Mouse (Mus musculus) heart, embryonic 16.5 days (tissue): ENCODE results near the gene Pla2g6. TPM values are rescaled to one million over a fixed set of nuclear protein-coding genes. Genes with fewer than 3 reads are reported as not detected.

Experiments used
- ATAC-seq: fragments of 200-750 bp; cut with Nextera tagmentation; replicated peaks from 2 replicates; pipeline ENCODE4 v1.8.0; 2017; ENCODE audit warnings: moderate number of reproducible peaks; ENCODE audit not compliant: insufficient read depth, low FRiP score; ENCODE audit errors: extremely low read depth
- H3K27ac ChIP-seq: fragments of 300-500 bp; sonication (generic); 2 replicates; pipeline ENCODE4 v1.5.1; 2014; ENCODE audit warnings: mild to moderate bottlenecking, low read length, control low read depth, moderate library complexity
- H3K27me3 ChIP-seq: fragments of 300-500 bp; sonication (generic); 2 replicates; pipeline ENCODE4 v1.6.1; 2014; ENCODE audit warnings: low read length, mixed read lengths; ENCODE audit not compliant: control insufficient read depth, insufficient read depth
- H3K36me3 ChIP-seq: fragments of 300-500 bp; sonication (generic); 2 replicates; pipeline ENCODE4 v1.6.1; 2014; ENCODE audit not compliant: control insufficient read depth, insufficient read depth
- H3K4me1 ChIP-seq: fragments of 300-500 bp; sonication (generic); 2 replicates; pipeline ENCODE4 v1.6.1; 2014; ENCODE audit warnings: low read length, mixed read lengths; ENCODE audit not compliant: control insufficient read depth, insufficient read depth
- H3K4me2 ChIP-seq: fragments of 300-500 bp; sonication (generic); 2 replicates; pipeline ENCODE4 v1.6.1; 2014; ENCODE audit warnings: low read depth, mild to moderate bottlenecking, control low read depth, low read length
- H3K4me3 ChIP-seq: fragments of 300-500 bp; sonication (generic); 2 replicates; pipeline ENCODE4 v1.5.1; 2014; ENCODE audit warnings: mild to moderate bottlenecking, control low read depth, low read length
- H3K9ac ChIP-seq: fragments of 300-500 bp; sonication (generic); 2 replicates; pipeline ENCODE4 v1.6.1; 2014; ENCODE audit warnings: low read length, control low read depth
- H3K9me3 ChIP-seq: fragments of 300-500 bp; sonication (generic); replicated peaks from 2 replicates; pipeline ENCODE4 v1.6.1; 2016; ENCODE audit warnings: low read length; ENCODE audit not compliant: control insufficient read depth
- WGBS: fragments of 180-500 bp; shearing (Covaris S2); extraction: QIAGEN DNeasy Blood & Tissue Kit; methylation state at CpG from one replicate; pipeline ENCODE4 v1.1.7; 2014; 5-methylcytosine and 5-hydroxymethylcytosine counted together
- polyA plus RNA-seq: library from polyadenylated mRNA; unstranded; fragments of >200 nt; fragmentation: Nextera tagmentation; extraction: Ambion mirVana; gene quantifications from 2 replicates; pipeline ENCODE4 v1.2.1, GENCODE M21; 2015

The Pla2g6 gene
- polyA plus RNA-seq, 1 experiment from 2014 or later, result 13.7 TPM

DNA sequence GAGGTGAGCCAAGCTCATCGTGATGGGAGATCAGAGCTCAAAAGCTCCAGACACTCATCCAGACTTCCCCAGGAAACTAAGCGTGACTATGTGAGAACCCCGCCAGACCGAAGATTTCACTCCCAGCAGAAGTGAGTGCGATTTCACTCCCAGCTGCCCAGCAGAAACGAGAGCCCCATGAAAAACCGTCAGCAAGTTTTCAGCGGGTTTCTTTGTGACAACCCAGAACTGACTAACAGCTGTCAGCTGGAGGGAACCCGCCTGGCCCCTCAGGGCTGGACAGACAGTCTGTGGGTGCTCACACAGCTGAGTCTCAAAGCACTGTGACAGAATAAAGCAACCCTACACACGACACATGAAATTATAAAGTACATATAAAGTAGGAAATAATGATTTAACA lies 50.5 kb downstream of the Pla2g6 start:
- Histone ChIP-seq H3K4me1 (peaks cover 5% of the 10 kb centered on the region), H3K27ac (no peak overlapping the region), H3K9me3 (no peaks in the 10 kb centered on the region), H3K4me2 (no peak overlapping the region), H3K36me3 (no peaks in the 10 kb centered on the region), H3K27me3 (no peaks in the 10 kb centered on the region), H3K4me3 (no peak overlapping the region), H3K9ac (no peak overlapping the region)
- 54% methylated on average over 10 of the region's 10 CpGs for WGBS
- ATAC-seq, result no peak

DNA sequence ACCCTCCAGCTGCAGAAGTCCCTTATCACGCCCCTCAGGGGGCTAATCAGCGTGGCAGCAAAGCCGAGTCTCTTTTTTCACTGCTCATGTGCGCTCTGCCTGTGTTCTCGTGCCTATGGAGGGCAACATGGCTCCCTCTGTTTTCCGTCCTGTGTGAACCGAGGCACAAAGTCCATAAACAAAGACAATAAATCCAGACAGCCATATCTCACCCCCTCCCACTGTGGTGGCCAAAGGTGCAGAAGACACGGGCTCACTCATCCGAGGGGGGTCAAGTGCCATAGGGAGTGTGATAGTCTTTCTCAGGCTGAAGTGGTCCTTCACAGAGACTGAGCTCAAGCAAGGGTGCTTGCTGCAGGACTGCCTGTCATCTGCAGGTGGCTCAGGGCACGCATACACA lies 55.2 kb downstream of the Pla2g6 start:
- Histone ChIP-seq H3K9me3 (no peaks in the 10 kb centered on the region), H3K4me3 (no peak overlapping the region), H3K36me3 (no peaks in the 10 kb centered on the region), H3K27ac (no peak overlapping the region), H3K27me3 (peaks cover 4% of the 10 kb centered on the region; the same call in 1 of the 2 replicates), H3K4me1 (peaks cover 10% of the 10 kb centered on the region), H3K4me2 (no peak overlapping the region), H3K9ac (no peak overlapping the region)
- WGBS, result 53% methylated on average over 10 of the region's 10 CpGs
- no peak for ATAC-seq

DNA sequence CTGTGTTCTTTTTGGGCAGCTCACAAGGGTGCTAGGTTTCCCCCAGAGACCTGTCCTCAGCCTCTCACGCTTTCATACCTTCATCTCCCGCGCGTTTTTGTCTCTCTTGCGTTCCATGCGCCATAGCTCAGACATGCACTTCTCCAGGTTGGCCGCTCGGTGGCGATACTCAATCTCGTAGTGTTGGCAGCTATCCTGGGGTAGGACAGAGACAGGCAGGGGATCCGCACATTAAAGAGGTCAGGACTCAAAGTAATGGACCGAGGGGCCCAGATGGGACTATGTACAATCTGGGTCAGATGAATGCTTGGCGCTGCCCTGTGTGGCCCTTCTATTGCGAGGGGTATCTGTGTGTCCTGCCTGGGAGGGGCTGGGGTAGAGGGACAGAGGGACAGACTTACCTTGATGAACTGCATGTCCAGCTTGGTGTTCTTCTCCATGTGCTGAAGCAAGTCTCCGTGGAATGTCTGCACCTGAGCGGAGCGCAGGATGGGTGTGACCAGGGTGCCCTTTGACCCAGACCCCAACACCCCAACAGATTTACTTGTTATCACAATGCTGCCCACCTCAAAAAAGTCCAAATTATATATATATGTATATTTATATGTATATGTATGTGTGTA lies 57.0 kb downstream of the Pla2g6 start:
- Histone ChIP-seq H3K27ac (no peak overlapping the region), H3K4me2 (peak overlapping the region; percentile 85), H3K27me3 (peaks cover 4% of the 10 kb centered on the region; the same call in 1 of the 2 replicates), H3K9me3 (no peaks in the 10 kb centered on the region), H3K36me3 (no peaks in the 10 kb centered on the region), H3K4me1 (peaks cover 10% of the 10 kb centered on the region), H3K4me3 (peak overlapping the region; percentile 51), H3K9ac (peak overlapping the region; percentile 70)
- ATAC-seq, result no peak
- 19% methylated on average over 17 of the region's 17 CpGs for WGBS

DNA sequence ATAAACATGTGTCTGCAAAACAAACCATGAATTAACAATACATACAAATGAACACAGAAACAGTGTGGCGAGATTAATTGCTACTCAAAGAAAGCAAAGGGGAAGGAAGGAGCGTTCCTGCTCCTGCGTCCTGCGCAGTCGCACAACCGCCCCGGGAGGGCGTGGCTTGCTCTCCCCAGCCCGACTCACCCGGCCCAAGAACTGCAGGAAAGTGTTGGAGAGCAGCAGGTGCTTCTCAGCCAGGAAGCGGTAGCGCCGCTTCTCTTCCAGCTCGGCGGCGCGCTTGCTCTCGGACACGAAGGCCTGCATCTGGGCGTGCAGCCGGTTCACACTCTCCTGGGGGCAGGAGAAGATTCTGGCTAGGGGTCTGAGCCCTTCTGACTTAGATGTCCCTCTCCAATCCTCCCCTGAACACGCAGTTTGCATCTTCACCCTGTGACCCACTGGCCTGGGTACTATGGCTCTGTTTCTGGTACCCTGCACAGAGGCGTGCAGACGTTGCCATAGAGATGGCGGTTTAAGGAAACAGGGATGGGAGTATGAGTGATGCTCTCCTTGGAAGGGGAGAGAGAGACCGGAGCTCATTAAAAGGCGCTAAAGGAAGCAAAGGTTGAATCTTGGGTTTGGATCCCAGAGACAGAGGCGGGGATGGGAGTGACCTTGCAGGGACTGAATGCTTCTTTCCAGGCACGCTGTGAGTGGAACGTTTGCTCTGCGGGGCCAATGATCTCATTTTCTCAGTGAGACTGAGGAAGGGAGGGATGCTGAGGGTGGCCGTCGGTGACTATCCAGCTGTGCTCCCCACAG lies 57.7 kb downstream of the Pla2g6 start:
- Histone ChIP-seq H3K4me1 (peaks cover 10% of the 10 kb centered on the region), H3K4me3 (peak overlapping the region; percentile 51), H3K27ac (peak overlapping the region; percentile 59; the same call in 1 of the 2 replicates), H3K36me3 (no peaks in the 10 kb centered on the region), H3K4me2 (peak overlapping the region; percentile 85), H3K9ac (peak overlapping the region; percentile 70), H3K27me3 (peaks cover 4% of the 10 kb centered on the region; the same call in 1 of the 2 replicates), H3K9me3 (no peaks in the 10 kb centered on the region)
- WGBS, result 2% methylated on average over 33 of the region's 33 CpGs
- peak; percentile 77 for ATAC-seq

DNA sequence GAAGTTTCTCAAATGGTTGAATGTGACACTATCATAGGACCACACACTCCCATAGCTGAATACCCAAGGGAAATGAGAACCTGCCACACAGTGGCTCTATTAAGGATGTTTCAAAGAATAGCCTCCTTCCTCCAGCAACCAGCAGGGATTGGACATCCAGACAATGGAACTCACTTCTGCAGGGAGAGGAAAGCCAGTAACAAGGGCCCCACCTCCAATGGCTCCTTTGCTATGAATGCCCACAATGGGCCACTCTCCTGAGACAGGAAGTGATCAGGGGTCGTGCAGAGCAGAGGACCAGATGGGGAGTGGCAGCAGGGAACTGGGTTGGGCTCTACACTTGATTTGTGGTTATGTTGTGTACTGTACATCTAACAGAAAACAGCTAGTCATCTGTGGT lies 59.7 kb downstream of the Pla2g6 start:
- no peak overlapping the region for H3K9ac ChIP-seq
- WGBS, result 25% methylated on average over 1 of the region's 1 CpGs
- H3K27me3 ChIP-seq, result peaks cover 4% of the 10 kb centered on the region
- no peak for ATAC-seq
- no peaks in the 10 kb centered on the region for H3K9me3 ChIP-seq
- peaks cover 10% of the 10 kb centered on the region for H3K4me1 ChIP-seq
- no peak overlapping the region for H3K4me3 ChIP-seq
- H3K27ac ChIP-seq, result no peak overlapping the region
- no peak overlapping the region for H3K4me2 ChIP-seq
- no peaks in the 10 kb centered on the region for H3K36me3 ChIP-seq

DNA sequence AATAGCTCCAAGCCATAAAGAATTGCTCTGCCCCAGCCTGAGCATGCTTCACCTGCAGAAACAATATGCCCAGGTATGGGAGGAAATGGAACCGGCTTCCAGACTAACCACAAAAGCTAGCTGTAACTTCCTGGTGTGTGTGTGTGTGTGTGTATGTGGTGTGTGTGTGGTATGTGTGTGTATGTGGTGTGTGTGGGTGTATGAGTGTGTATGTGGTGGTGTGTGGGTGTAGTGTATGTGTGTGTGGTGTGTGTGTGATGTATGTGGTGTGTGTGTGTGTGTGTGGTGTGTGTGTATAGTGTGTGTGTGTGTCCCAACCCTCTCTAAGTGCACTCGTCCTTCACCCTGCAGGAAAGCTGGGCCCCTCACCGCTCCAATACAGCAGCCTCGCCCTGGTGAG lies 62.8 kb downstream of the Pla2g6 start:
- WGBS, result 50% methylated on average over 4 of the region's 4 CpGs
- ATAC-seq, result no peak
- Histone ChIP-seq H3K9ac (no peak overlapping the region), H3K4me2 (no peak overlapping the region), H3K4me3 (no peak overlapping the region), H3K36me3 (no peaks in the 10 kb centered on the region), H3K27ac (no peak overlapping the region), H3K27me3 (peaks cover 18% of the 10 kb centered on the region), H3K9me3 (no peaks in the 10 kb centered on the region), H3K4me1 (peaks cover 12% of the 10 kb centered on the region)

DNA sequence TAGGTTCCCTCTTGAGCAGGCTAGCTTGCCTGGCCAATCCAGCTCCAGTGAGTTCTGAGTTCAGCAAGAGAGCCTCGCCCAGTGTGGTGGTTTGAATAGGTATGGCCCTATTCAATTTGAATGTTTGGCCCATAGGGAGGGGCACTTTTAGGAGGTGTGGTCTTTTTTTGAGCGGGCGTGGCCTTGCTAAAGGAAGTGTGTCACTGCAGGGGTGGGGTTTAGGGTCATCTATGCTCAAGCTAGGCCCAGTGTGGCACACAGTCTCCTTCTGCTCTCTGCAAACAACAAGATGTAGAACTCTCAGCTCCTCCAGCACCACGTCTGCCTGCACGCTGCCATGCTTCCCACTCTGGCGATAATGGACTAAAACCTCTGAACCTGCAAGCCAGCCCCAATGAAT lies 64.5 kb downstream of the Pla2g6 start:
- no peak for ATAC-seq
- H3K4me3 ChIP-seq, result no peak overlapping the region
- H3K4me1 ChIP-seq, result peaks cover 10% of the 10 kb centered on the region
- H3K9ac ChIP-seq, result no peak overlapping the region
- H3K4me2 ChIP-seq, result no peak overlapping the region
- H3K9me3 ChIP-seq, result no peaks in the 10 kb centered on the region
- WGBS, result 92% methylated on average over 6 of the region's 6 CpGs
- no peaks in the 10 kb centered on the region for H3K36me3 ChIP-seq
- H3K27me3 ChIP-seq, result peaks cover 16% of the 10 kb centered on the region
- no peak overlapping the region for H3K27ac ChIP-seq

DNA sequence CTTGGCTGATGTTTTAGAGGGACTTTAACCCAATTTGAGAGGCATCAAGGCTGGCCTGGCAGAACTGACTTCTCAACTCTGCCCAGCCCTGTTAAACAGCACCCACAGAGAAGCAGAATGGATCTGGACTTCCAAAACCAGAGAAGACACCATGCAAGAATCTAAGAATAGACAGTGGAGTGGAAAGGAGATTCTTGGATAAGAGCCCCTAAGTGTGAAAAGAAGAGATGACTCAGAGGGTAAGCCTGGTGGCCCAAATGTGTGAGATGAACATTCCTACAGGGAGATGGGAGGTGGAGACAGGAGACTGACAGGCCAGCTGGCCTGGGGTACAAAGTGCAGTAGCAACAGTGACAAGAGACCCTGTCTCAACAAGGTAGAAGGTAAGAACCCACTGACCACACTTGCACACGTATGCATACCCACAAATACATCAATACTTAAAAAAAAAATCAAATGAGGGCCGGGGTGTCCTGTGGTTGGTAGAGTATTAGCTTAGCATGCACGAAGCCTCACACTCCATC lies 65.3 kb downstream of the Pla2g6 start:
- H3K9me3 ChIP-seq, result no peaks in the 10 kb centered on the region
- H3K4me2 ChIP-seq, result no peak overlapping the region; the same call in 1 of the 2 replicates
- ATAC-seq, result no peak
- no peaks in the 10 kb centered on the region for H3K36me3 ChIP-seq
- no peak overlapping the region for H3K4me3 ChIP-seq
- peaks cover 16% of the 10 kb centered on the region for H3K27me3 ChIP-seq
- peak overlapping the region; percentile 28; the same call in 1 of the 2 replicates for H3K9ac ChIP-seq
- peak overlapping the region; percentile 20; the same call in 1 of the 2 replicates for H3K27ac ChIP-seq
- peaks cover 10% of the 10 kb centered on the region for H3K4me1 ChIP-seq
- 83% methylated on average over 3 of the region's 3 CpGs for WGBS

DNA sequence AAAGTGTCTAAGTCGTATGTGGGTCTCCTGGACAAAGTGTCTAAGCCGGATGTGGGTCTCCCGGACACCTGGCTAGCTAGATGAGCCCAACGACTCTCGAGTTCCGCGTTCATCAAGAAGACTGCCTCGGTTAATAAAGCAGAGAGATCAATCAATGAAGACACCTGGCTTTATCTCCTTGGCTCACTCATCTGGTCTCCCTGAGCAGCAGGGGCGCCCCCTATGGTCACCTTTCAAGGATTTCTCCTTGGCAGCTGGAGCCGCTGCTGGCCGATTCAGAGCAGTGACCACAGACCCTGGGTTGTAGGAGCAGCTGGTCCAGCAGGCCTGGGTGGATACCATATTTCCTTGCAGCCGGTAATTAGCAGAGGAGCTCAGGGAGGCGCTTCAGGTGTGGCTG lies 65.8 kb downstream of the Pla2g6 start:
- H3K27ac ChIP-seq, result peak overlapping the region; percentile 20; the same call in 1 of the 2 replicates
- no peaks in the 10 kb centered on the region for H3K9me3 ChIP-seq
- H3K27me3 ChIP-seq, result peaks cover 16% of the 10 kb centered on the region
- H3K9ac ChIP-seq, result peak overlapping the region; percentile 28; the same call in 1 of the 2 replicates
- H3K4me1 ChIP-seq, result peaks cover 10% of the 10 kb centered on the region
- H3K4me3 ChIP-seq, result peak overlapping the region; percentile 58; the same call in 1 of the 2 replicates
- peak overlapping the region; percentile 95 for H3K4me2 ChIP-seq
- no peak for ATAC-seq
- no peaks in the 10 kb centered on the region for H3K36me3 ChIP-seq
- 28% methylated on average over 13 of the region's 13 CpGs for WGBS
